Mouse (Mus musculus) hindbrain, embryonic 14.5 days (tissue): ENCODE measurements around the gene Tmem120a. TPM values are rescaled to one million over a fixed set of nuclear protein-coding genes. Genes with fewer than 3 reads are reported as not detected.

ENCODE experiments used
- ATAC-seq: fragments of 200-750 bp; cut with Nextera tagmentation; 2 replicates; pipeline ENCODE4 v1.8.0; 2017; ENCODE audit warnings: moderate number of reproducible peaks, mild to moderate bottlenecking, moderate TSS enrichment, moderate library complexity; ENCODE audit not compliant: low FRiP score
- DNase-seq: peaks from one replicate; pipeline ENCODE4 v3.0.0-alpha.2; 2015; ENCODE audit warnings: low spot score
- H3K27ac ChIP-seq: fragments of 300-500 bp; sonication (generic); 2 replicates; pipeline ENCODE4 v1.5.1; 2014; ENCODE audit warnings: mild to moderate bottlenecking, moderate library complexity
- H3K27me3 ChIP-seq: fragments of 300-500 bp; sonication (generic); 2 replicates; pipeline ENCODE4 v1.6.1; 2014; ENCODE audit warnings: mild to moderate bottlenecking, low read length, mixed read lengths; ENCODE audit not compliant: control insufficient read depth, insufficient read depth
- H3K36me3 ChIP-seq: fragments of 300-500 bp; sonication (generic); replicated peaks from 2 replicates; pipeline ENCODE4 v1.6.1; 2014; ENCODE audit not compliant: control insufficient read depth, insufficient read depth
- H3K4me1 ChIP-seq: fragments of 300-500 bp; sonication (generic); replicated peaks from 2 replicates; pipeline ENCODE4 v1.6.1; 2014; ENCODE audit warnings: antibody characterized with exemption, low read length, mixed read lengths; ENCODE audit not compliant: control insufficient read depth, insufficient read depth
- H3K4me2 ChIP-seq: fragments of 300-500 bp; sonication (generic); replicated peaks from 2 replicates; pipeline ENCODE4 v1.6.1; 2014; ENCODE audit warnings: mild to moderate bottlenecking, moderate library complexity
- H3K4me3 ChIP-seq: fragments of 300-500 bp; sonication (generic); replicated peaks from 2 replicates; pipeline ENCODE4 v1.5.1; 2014; ENCODE audit warnings: mild to moderate bottlenecking, low read length
- H3K9ac ChIP-seq: fragments of 300-500 bp; sonication (generic); 2 replicates; pipeline ENCODE4 v1.6.1; 2014
- H3K9me3 ChIP-seq: fragments of 300-500 bp; sonication (generic); 2 replicates; pipeline ENCODE4 v1.6.1; 2016; ENCODE audit warnings: low read length; ENCODE audit not compliant: control insufficient read depth
- WGBS: fragments of 180-500 bp; shearing (Covaris S2); extraction: QIAGEN DNeasy Blood & Tissue Kit; methylation state at CpG from one replicate; pipeline ENCODE4 v1.1.7; 2014; 5-methylcytosine and 5-hydroxymethylcytosine counted together
- polyA plus RNA-seq: library from polyadenylated mRNA; unstranded; fragments of >200 nt; fragmentation: Nextera tagmentation; extraction: Ambion mirVana; gene quantifications from 2 replicates; pipeline ENCODE4 v1.2.1, GENCODE M21; 2014

Tmem120a gene
- polyA plus RNA-seq, result 89.0 and 90.2 TPM in 2 replicates

DNA sequence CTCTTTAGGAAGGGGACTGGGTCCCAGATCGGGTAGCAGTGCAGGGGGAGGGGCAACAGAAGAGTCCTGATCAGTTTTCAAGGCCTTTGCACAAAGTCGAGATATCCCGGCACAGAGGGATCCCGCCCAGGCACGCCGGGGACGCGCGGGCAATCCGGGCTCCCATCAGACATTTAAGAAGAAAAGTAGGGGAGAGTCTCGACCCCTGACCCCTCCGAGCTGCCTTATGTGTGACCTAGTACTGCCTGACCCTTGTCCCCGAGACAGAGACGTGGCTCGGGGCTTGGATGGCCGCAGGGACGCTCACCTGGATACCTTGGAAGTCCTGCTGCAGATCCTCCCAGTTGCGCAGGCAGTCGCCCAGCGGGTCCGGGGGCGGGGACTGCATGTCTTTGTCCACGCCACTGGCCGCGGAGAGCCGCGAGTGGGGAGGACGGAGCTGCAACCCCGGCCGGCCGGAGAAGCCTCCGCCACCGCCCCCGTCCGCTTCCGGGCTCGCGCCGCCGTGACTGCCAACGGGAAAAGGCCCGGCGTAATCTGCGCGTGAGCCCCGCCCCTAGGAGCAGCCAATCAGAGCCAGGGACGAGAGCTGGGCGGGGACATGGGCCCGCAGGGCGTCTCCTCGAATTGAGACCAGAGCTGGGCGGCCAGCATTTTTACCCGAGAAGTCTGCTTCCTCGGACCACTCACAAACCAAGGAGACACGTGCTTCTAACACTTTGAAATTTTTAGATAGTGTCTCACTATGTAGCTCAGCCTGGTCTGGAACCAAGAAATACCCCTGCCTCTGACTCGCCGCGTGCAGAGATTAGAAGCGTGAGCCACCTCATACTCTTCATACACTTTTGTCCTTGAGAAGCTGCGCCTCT, at the start of gene Tmem120a:
TSS of gene Tmem120a (minus strand) at position 708 of the 869 bp plus-strand sequence.
- Histone ChIP-seq H3K27me3 (no peaks in the 10 kb centered on the region), H3K4me3 (peak within 1 kb of the TSS; percentile 92), H3K27ac (peak within 1 kb of the TSS; percentile 69), H3K9me3 (0 out of 2 replicates have a peak, but pooled peaks cover 5% of the 10 kb centered on the region), H3K9ac (peak within 1 kb of the TSS; percentile 90), H3K36me3 (peaks cover 22% of the 10 kb centered on the region), H3K4me2 (peak within 1 kb of the TSS; percentile 88), H3K4me1 (peaks cover 15% of the 10 kb centered on the region)
- WGBS, result under 1% methylated on average over 60 of the region's 60 CpGs
- peak; percentile 90 for DNase-seq
- peak; percentile 93 for ATAC-seq

DNA sequence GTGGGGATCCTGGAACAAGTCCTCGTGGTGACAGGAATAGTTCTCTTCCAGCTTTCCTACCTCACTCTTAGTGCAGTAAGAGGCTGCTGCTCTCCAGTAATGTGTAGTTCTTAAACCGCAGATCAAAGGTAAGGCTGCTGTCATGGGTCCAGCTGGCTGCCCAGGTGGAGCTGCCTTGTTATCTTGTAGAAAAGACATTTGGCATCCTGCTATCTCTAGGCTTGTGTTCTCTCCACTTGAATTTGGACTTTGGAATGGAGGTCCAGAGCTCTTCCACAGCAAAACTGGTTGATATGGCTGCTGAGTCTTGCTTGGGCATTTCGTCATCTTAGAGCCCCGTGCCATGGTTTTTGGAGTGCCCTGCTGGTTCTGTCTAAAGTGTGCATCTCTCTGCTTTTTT, 38.7 kb upstream of the Tmem120a start:
- Histone ChIP-seq H3K4me2 (no peak overlapping the region), H3K9ac (no peak overlapping the region), H3K36me3 (peaks cover 62% of the 10 kb centered on the region), H3K4me3 (no peak overlapping the region), H3K9me3 (no peaks in the 10 kb centered on the region), H3K27me3 (no peaks in the 10 kb centered on the region), H3K4me1 (peaks cover 15% of the 10 kb centered on the region), H3K27ac (no peak overlapping the region)
- ATAC-seq (no peak), DNase-seq (no peak)
- 94% methylated on average over 4 of the region's 4 CpGs for WGBS

DNA sequence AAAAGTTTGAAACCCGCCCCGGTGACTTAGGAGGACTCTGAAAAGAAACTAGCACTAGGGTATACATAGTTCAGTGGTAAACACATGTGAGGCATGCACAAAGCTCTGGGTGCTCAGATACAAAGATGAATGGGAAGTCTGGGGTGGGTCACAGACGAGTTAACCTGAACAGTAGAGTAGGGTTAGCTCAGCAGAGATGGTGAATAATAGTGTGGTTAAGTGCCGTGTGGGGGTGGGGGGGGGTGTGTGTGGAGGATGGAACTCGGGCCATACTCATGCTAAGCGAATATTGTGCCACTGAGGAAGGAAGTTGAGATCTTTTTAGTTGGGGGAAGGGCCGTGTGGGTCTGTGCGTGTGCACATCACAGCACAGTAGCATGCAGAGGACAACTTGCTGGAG, 36.1 kb upstream of the Tmem120a start:
- ATAC-seq, result no peak
- H3K4me2 ChIP-seq, result peak overlapping the region; percentile 89; the same call in 1 of the 2 replicates
- WGBS, result 86% methylated on average over 8 of the region's 8 CpGs

DNA sequence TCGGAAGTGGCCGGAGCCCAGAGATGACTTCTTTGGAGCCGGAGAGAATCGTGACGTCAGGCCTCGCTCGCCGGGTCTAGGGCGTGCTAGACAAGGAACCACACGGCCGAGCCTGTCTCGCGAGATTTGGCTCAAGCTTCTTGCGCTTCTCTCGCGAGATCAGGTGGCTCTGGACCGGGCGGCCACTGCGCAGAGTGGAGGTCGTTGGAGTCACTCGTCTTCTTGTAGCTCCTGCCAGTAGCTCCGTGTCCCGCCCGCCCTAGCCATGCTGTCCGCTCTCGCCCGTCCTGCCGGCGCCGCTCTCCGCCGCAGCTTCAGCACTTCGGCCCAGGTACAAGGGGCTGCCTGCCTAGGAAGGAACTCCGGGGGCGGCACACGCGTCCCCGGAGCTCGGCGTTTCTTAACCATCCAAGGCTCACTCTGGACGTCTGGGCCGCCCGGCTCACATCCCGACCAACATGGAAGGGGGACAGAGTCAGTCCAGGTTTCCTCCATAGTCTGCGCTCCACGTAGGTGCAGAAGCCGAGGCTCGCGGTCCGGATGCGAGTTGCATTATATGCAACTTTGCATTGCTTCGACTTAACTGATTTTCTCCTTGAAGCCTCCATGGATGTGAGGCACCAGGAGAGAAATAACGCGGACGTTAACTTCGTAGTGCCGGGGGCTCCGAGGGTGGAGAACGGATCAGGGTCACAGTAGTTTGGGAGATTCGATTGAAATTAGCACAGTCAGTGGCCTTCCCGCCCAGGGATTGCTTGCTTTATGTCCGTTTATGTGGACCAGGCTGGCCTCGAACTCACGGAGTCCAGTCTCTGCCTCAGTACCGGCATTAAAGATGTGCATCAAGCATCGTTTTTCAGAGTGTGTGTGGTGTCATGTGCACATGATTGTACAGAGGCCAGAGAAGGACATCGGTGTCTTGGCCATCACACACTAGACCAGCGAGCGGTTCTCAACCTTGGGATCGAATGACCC, 34.5 kb upstream of the Tmem120a start, which contains the start of gene Mdh2:
TSS of gene Mdh2 (plus strand) at position 10 of the 975 bp plus-strand sequence.
- H3K27me3 ChIP-seq, result no peaks in the 10 kb centered on the region
- ATAC-seq, result peak; percentile 99
- DNase-seq, result peak; percentile 100
- whole genome bisulfite sequencing, result 1% methylated on average over 70 of the region's 70 CpGs
- H3K4me2 ChIP-seq, result peak within 1 kb of the TSS; percentile 89
- H3K4me3 ChIP-seq, result peak within 1 kb of the TSS; percentile 55
- H3K36me3 ChIP-seq, result peaks cover 20% of the 10 kb centered on the region
- peaks cover 20% of the 10 kb centered on the region for H3K4me1 ChIP-seq
- H3K27ac ChIP-seq, result peak within 1 kb of the TSS; percentile 81
- H3K9ac ChIP-seq, result peak within 1 kb of the TSS; percentile 87
- no peaks in the 10 kb centered on the region for H3K9me3 ChIP-seq

More for the DNA sequence above, 36.1 kb upstream of the Tmem120a start:
- Histone ChIP-seq H3K27me3 (no peaks in the 10 kb centered on the region), H3K4me3 (no peak overlapping the region), H3K36me3 (peaks cover 36% of the 10 kb centered on the region), H3K9me3 (no peaks in the 10 kb centered on the region), H3K9ac (0 out of 2 replicates have a peak overlapping the region, but pooled peaks have one; percentile 81), H3K4me1 (peaks cover 20% of the 10 kb centered on the region), H3K27ac (no peak overlapping the region)
- DNase-seq, result no peak

DNA sequence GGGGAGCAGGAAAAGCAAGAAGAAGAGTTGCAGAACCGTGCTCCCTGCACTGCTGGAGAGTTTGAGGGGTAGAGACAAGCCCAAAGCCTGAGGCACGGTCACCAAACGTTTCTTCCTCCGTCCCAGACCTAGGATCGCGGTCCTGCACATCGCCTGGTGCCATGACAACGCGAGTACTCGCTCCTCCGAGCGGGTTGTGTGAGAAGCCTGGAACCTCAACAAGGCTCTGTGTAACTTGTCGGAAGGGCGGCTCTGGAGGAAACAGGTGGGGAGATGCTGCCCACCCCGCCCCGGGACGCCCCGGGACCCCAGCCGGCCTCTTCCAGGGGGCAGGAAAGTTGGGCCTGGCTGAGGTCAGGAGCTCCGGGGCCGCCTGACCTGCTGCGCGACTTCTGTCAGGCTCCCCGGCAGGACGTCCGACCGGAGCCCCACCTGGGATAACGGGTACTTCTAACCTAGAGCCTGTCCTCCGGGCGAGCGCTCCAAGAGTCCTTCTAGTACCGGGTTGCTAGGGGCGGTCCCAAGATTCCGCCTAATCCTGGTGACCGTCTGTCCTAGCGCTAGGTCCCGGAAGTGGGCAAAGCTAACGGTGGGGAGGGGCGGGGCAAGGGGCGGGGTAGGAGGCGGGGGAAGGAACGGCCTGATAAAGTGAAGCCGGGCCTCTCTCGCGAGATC, 33.7 kb upstream of the Tmem120a start, which contains the start of gene Styxl1:
TSS of gene Styxl1 (minus strand) at position 590 of the 675 bp plus-strand sequence.
- peaks cover 20% of the 10 kb centered on the region for H3K4me1 ChIP-seq
- peak within 1 kb of the TSS; percentile 89 for H3K4me2 ChIP-seq
- under 1% methylated on average over 43 of the region's 45 CpGs for WGBS
- DNase-seq, result peak; percentile 51
- H3K27ac ChIP-seq, result peak within 1 kb of the TSS; percentile 81
- peak within 1 kb of the TSS; percentile 87 for H3K9ac ChIP-seq
- no peaks in the 10 kb centered on the region for H3K9me3 ChIP-seq
- H3K36me3 ChIP-seq, result peaks cover 12% of the 10 kb centered on the region; the same call in 1 of the 2 replicates
- peak; percentile 26 for ATAC-seq
- H3K4me3 ChIP-seq, result peak within 1 kb of the TSS; percentile 55
- no peaks in the 10 kb centered on the region for H3K27me3 ChIP-seq

GRCm38 (mm10) chr5:135776546-135776945, 32.3 kb upstream of the Tmem120a start:
- H3K27ac ChIP-seq, result no peak overlapping the region
- H3K4me3 ChIP-seq, result no peak overlapping the region
- H3K9me3 ChIP-seq, result no peaks in the 10 kb centered on the region
- no peaks in the 10 kb centered on the region for H3K27me3 ChIP-seq
- no peak overlapping the region for H3K4me2 ChIP-seq
- no peak overlapping the region for H3K9ac ChIP-seq
- 81% methylated on average over 4 of the region's 4 CpGs for WGBS
- ATAC-seq (no peak), DNase-seq (no peak)
- H3K4me1 ChIP-seq, result peaks cover 20% of the 10 kb centered on the region
- 0 out of 2 replicates have a peak, but pooled peaks cover under 1% of the 10 kb centered on the region for H3K36me3 ChIP-seq

- ATAC-seq (no peak), DNase-seq (no peak)
- 73% methylated on average over 3 of the region's 3 CpGs for WGBS
- H3K4me1 ChIP-seq, result peaks cover 4% of the 10 kb centered on the region; the same call in 1 of the 2 replicates
- no peaks in the 10 kb centered on the region for H3K36me3 ChIP-seq
- no peaks in the 10 kb centered on the region for H3K27me3 ChIP-seq
- no peak overlapping the region for H3K9ac ChIP-seq
- H3K9me3 ChIP-seq, result no peaks in the 10 kb centered on the region
- no peak overlapping the region for H3K27ac ChIP-seq
- no peak overlapping the region for H3K4me3 ChIP-seq
- no peak overlapping the region for H3K4me2 ChIP-seq
These were observed 28.3 kb upstream of the Tmem120a start for GRCm38 (mm10) chr5:135772519-135772918.

DNA sequence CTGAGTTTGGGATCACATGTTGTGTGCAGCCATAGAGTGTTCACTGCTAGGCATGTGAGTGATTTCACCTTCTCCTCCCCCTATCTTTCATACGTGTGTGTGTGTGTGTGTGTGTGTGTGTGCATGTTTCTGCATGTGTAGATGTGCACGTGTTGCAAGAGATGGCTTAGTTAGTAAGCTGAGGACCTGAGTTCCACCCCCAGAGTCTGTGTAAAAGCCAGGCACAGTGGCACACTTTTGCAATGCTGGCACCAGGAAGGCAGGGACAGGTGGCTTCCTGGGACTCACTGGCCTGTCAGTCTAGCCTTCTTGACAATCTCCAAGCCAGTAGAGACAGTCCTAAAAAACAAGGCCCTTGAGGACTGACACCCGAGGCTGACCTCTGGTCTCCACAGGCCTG, 20.7 kb upstream of the Tmem120a start:
- WGBS, result 75% methylated on average over 3 of the region's 3 CpGs
- Histone ChIP-seq H3K4me1 (no peaks in the 10 kb centered on the region), H3K36me3 (no peaks in the 10 kb centered on the region), H3K4me2 (no peak overlapping the region), H3K9me3 (no peaks in the 10 kb centered on the region), H3K27me3 (no peaks in the 10 kb centered on the region), H3K4me3 (no peak overlapping the region), H3K9ac (no peak overlapping the region), H3K27ac (no peak overlapping the region)
- no peak for DNase-seq
- no peak for ATAC-seq
